Comparison of ENCODE assay signal across 17 mouse cellular contexts in genomic region chr5:20456106-20456505, GRCm38 (mm10).
DNase-seq lines count a peak whose midpoint lies in the region; ATAC-seq lines count a peak whose summit lies in the region.
"Had no signal": no experiment of that assay in that cellular context is flagged by ENCODE, and none has a peak within 500 bp of the region (broad histone marks: within the 10 kb centered on the region; RNA-seq: fewer than 3 reads in every experiment).

No protein-coding gene starts in this region.

- ATAC-seq in granulocyte monocyte progenitor cell, adult 5-6 weeks (replicated peaks; ENCODE audit: poor library complexity, severe bottlenecking), result peak; percentile 87
- ATAC-seq: CD4-positive, CD25-positive, alpha-beta regulatory T cell, adult 4 months; forebrain, embryonic 15.5 days; Patski had no signal

- peak; percentile 2 for DNase-seq in lung, postnatal 25 days (ENCODE audit: low spot score)
- DNase-seq in lung, adult 18-20 months, result no peak
- DNase-seq in MEL-GATA-1-ER (ENCODE audit: extremely low read depth, low read depth), result peak; percentile 9
- DNase-seq in thymus, postnatal 14 days, result no peak
- no peak for DNase-seq in layer of hippocampus, postnatal 14 days (ENCODE audit: low spot score in 2 of 2)
- DNase-seq: adrenal gland, postnatal 10 days; adrenal gland, postnatal 36 days; cerebellum, adult 18-20 months; cerebellum, adult 9-10 months; cerebellum, postnatal 14 days; gastrocnemius, postnatal 10 days; gastrocnemius, postnatal 36 days; heart, adult 11 months had no signal

Comparison
In these comparisons a context has a peak if more than half of its experiments do, and no peak if none do; other contexts are left out.
1. DNase-seq: peak in lung, postnatal 25 days (single experiment) and MEL-GATA-1-ER (single experiment); none in lung, adult 18-20 months (0 of 2), thymus, postnatal 14 days (single experiment) and layer of hippocampus, postnatal 14 days (0 of 2).